9 mouse cellular contexts compared by ENCODE assay signal in the genomic region with DNA sequence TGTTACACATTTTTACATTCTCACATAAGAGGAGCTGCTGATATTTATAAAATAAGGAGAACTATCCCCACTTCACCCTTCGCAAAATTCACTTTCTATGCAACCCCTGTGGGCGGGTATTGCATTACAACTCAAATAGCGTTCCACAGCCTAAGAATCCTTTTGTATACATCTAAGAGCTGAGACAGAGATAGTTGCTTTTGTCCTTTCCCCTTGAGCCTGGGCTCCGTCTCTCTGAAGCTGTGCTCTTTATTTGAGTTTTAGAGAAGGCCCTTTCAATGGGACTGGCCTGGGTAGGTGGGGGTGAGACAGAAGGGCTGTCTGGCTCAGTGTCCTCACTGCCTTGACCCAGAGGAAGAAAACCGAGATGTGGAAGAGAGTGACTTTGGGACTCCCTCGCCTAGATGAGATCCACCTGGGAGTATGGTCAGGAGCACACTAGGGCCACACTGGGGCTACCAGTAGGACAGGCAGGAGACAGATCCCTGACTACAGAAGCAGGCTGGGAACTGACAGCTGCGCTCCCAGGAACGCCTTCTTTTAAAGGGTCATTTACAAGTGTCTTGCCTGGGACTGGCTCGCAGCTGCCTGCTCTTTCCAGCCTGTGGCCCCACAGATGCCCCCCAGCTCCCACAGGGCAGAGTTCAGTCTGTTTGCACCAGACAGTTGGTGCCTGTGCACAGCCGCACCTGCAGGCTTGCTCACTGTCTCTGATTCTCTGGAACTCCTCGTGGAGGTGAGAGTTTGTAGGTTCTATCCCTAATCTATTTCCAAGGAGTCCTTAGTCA.
DNase-seq lines count a peak whose midpoint lies in the region; ATAC-seq lines count a peak whose summit lies in the region.
"Had no signal": no experiment of that assay in that cellular context is flagged by ENCODE, and none has a peak within 500 bp of the region (broad histone marks: within the 10 kb centered on the region; RNA-seq: fewer than 3 reads in every experiment).

No protein-coding gene starts in this region.

- no peak for DNase-seq in lung, postnatal 4 days
- no peak for DNase-seq in liver, embryonic 11.5 days (ENCODE audit: low spot score)
- DNase-seq in thymus, postnatal 14 days: no peak
- DNase-seq in B cell, adult 2 months: no peak
- no peak for DNase-seq in right cerebral cortex, postnatal 36 days (ENCODE audit: low spot score in 2 of 2)

- H3K4me1 ChIP-seq in lung, embryonic 15.5 days: peaks cover 20% of the 10 kb centered on the region
- H3K4me1 ChIP-seq in hindbrain, embryonic 15.5 days (replicated peaks): peaks cover 11% of the 10 kb centered on the region
- no peaks in the 10 kb centered on the region for H3K4me1 ChIP-seq in liver, embryonic 11.5 days (replicated peaks; ENCODE audit: control insufficient read depth, insufficient read depth, low read length)
- peaks cover 9% of the 10 kb centered on the region; the same call in 1 of the 2 replicates for H3K4me1 ChIP-seq in stomach, embryonic 16.5 days (ENCODE audit: control insufficient read depth, insufficient read depth, low read length)

- WGBS in lung, embryonic 15.5 days: 18% methylated on average over 11 of the region's 11 CpGs
- 14% methylated on average over 11 of the region's 11 CpGs for WGBS in hindbrain, embryonic 15.5 days
- 27% methylated on average over 11 of the region's 11 CpGs for WGBS in liver, embryonic 11.5 days
- 25% methylated on average over 11 of the region's 11 CpGs for WGBS in stomach, embryonic 16.5 days

- no peaks in the 10 kb centered on the region for H3K9me3 ChIP-seq in lung, embryonic 15.5 days
- no peaks in the 10 kb centered on the region for H3K9me3 ChIP-seq in hindbrain, embryonic 15.5 days
- H3K9me3 ChIP-seq in liver, embryonic 11.5 days (ENCODE audit: control insufficient read depth, low read length): no peaks in the 10 kb centered on the region
- no peaks in the 10 kb centered on the region for H3K9me3 ChIP-seq in stomach, embryonic 16.5 days (replicated peaks; ENCODE audit: control insufficient read depth, low read length)

- no peak overlapping the region for H3K9ac ChIP-seq in lung, embryonic 15.5 days
- no peak overlapping the region; the same call in 1 of the 2 replicates for H3K9ac ChIP-seq in hindbrain, embryonic 15.5 days
- H3K9ac ChIP-seq in liver, embryonic 11.5 days (ENCODE audit: low read depth, low read length): no peak overlapping the region
- peak overlapping the region; percentile 49 for H3K9ac ChIP-seq in stomach, embryonic 16.5 days (ENCODE audit: low read length)

- peaks cover 19% of the 10 kb centered on the region; the same call in 1 of the 2 replicates for H3K27me3 ChIP-seq in lung, embryonic 15.5 days
- H3K27me3 ChIP-seq in hindbrain, embryonic 15.5 days: no peaks in the 10 kb centered on the region
- H3K27me3 ChIP-seq in liver, embryonic 11.5 days (replicated peaks; ENCODE audit: control insufficient read depth, insufficient read depth, low read length): peaks cover 13% of the 10 kb centered on the region
- no peaks in the 10 kb centered on the region for H3K27me3 ChIP-seq in stomach, embryonic 16.5 days (ENCODE audit: control insufficient read depth, insufficient read depth, low read length)

- ATAC-seq in lung, embryonic 15.5 days (ENCODE audit: borderline replicate concordance, extremely low read depth, low FRiP score, low TSS enrichment): peak; percentile 55; the same call in 1 of the 2 replicates
- peak; percentile 79 for ATAC-seq in hindbrain, embryonic 15.5 days (ENCODE audit: low FRiP score, low read depth)
- ATAC-seq in liver, embryonic 11.5 days (replicated peaks; ENCODE audit: low FRiP score): 0 out of 2 replicates have a peak, but pooled peaks have one; percentile 20
- ATAC-seq in stomach, embryonic 16.5 days (ENCODE audit: insufficient read depth, low FRiP score): peak; percentile 70
- ATAC-seq: Patski had no signal

- no peaks in the 10 kb centered on the region for H3K36me3 ChIP-seq in lung, embryonic 15.5 days
- no peaks in the 10 kb centered on the region for H3K36me3 ChIP-seq in hindbrain, embryonic 15.5 days
- H3K36me3 ChIP-seq in liver, embryonic 11.5 days (ENCODE audit: control insufficient read depth, insufficient read depth, low read length): no peaks in the 10 kb centered on the region
- H3K36me3 ChIP-seq in stomach, embryonic 16.5 days (ENCODE audit: control insufficient read depth, insufficient read depth, low read length): no peaks in the 10 kb centered on the region

- H3K27ac ChIP-seq in lung, embryonic 15.5 days: no peak overlapping the region
- 0 out of 2 replicates have a peak overlapping the region, but pooled peaks have one; percentile 20 for H3K27ac ChIP-seq in hindbrain, embryonic 15.5 days (replicated peaks)
- no peak overlapping the region for H3K27ac ChIP-seq in liver, embryonic 11.5 days (ENCODE audit: low read depth, low read length)
- H3K27ac ChIP-seq in stomach, embryonic 16.5 days (ENCODE audit: low read length): no peak overlapping the region

- peak overlapping the region; percentile 58 for H3K4me2 ChIP-seq in lung, embryonic 15.5 days
- H3K4me2 ChIP-seq in hindbrain, embryonic 15.5 days: peak overlapping the region; percentile 78
- H3K4me2 ChIP-seq in liver, embryonic 11.5 days: peak overlapping the region; percentile 53
- peak overlapping the region; percentile 63 for H3K4me2 ChIP-seq in stomach, embryonic 16.5 days (ENCODE audit: low read depth, low read length)

- peak overlapping the region; percentile 28 for H3K4me3 ChIP-seq in lung, embryonic 15.5 days
- H3K4me3 ChIP-seq in hindbrain, embryonic 15.5 days: peak overlapping the region; percentile 38
- peak overlapping the region; percentile 13; the same call in 1 of the 2 replicates for H3K4me3 ChIP-seq in liver, embryonic 11.5 days (ENCODE audit: low read depth, low read length)
- peak overlapping the region; percentile 34 for H3K4me3 ChIP-seq in stomach, embryonic 16.5 days (replicated peaks; ENCODE audit: low read length)

Comparison
In these comparisons a context has a peak if more than half of its experiments do, and no peak if none do; other contexts are left out.
1. ATAC-seq: peak in every context shown above with its lines; median percentile 79 in hindbrain, embryonic 15.5 days; 70 in stomach, embryonic 16.5 days; 55 in lung, embryonic 15.5 days; 20 in liver, embryonic 11.5 days.